Mouse (Mus musculus) CD8-positive naive resting alpha-beta T cell, adult 2 months (primary cell): ENCODE data around the gene St6galnac4.

Experiments used
- DNase-seq, 2 experiments: peaks; one replicate each; pipeline ENCODE4 v3.0.0; 2022; ENCODE audit warnings: low read depth in 2 of 2, low spot score in 2 of 2

Gene St6galnac4

GRCm38 (mm10) chr2:32570698-32571494 is 16.0 kb upstream of the St6galnac4 start, which contains the start of gene Dpm2:
Gene Dpm2, plus strand, starts transcription at chr2:32570858.
- peak; percentile 79 to 86 for DNase-seq

- DNase-seq: no peak
These were observed 14.7 kb upstream of the St6galnac4 start for GRCm38 (mm10) chr2:32572196-32572595.

GRCm38 (mm10) chr2:32574497-32574896 is 12.4 kb upstream of the St6galnac4 start, which contains the start of gene Pip5kl1:
Gene Pip5kl1, plus strand, starts transcription at chr2:32574797.
- DNase-seq: no peak

- DNase-seq: peak; percentile 50 to 77
These were observed 11.9 kb upstream of the St6galnac4 start for GRCm38 (mm10) chr2:32574901-32575585.

- DNase-seq: peak in 1 of 2 experiments; percentile 32
These were observed 11.2 kb upstream of the St6galnac4 start, which contains the start of gene 9430097D07Rik for GRCm38 (mm10) chr2:32575586-32576160. Gene 9430097D07Rik, minus strand, starts transcription at chr2:32575684.

GRCm38 (mm10) chr2:32576532-32576931 is 10.4 kb upstream of the St6galnac4 start:
- DNase-seq: no peak

GRCm38 (mm10) chr2:32578146-32579046 is 8.5 kb upstream of the St6galnac4 start:
- no peak for DNase-seq

GRCm38 (mm10) chr2:32581450-32582095 is 5.3 kb upstream of the St6galnac4 start:
- DNase-seq: no peak

- DNase-seq: peak; percentile 74 to 80
These were observed 3.8 kb upstream of the St6galnac4 start for GRCm38 (mm10) chr2:32582830-32583799.

- DNase-seq: no peak
These were observed 1.7 kb upstream of the St6galnac4 start for GRCm38 (mm10) chr2:32585149-32585714.

GRCm38 (mm10) chr2:32587731-32588321 is 931 bp downstream of the St6galnac4 start:
- peak; percentile 45 to 52 for DNase-seq

- no peak for DNase-seq
These were observed 2.4 kb downstream of the St6galnac4 start for GRCm38 (mm10) chr2:32589213-32589795.

- no peak for DNase-seq
These were observed 3.3 kb downstream of the St6galnac4 start for GRCm38 (mm10) chr2:32590224-32590623.

- DNase-seq: no peak
These were observed 4.4 kb downstream of the St6galnac4 start for GRCm38 (mm10) chr2:32591249-32591648.

GRCm38 (mm10) chr2:32596725-32597124 is 9.8 kb downstream of the St6galnac4 start:
- DNase-seq: no peak

GRCm38 (mm10) chr2:32597248-32597647 is 10.4 kb downstream of the St6galnac4 start:
- no peak for DNase-seq

GRCm38 (mm10) chr2:32597699-32598098 is 10.8 kb downstream of the St6galnac4 start:
- DNase-seq: no peak

- no peak for DNase-seq
These were observed 11.6 kb downstream of the St6galnac4 start for GRCm38 (mm10) chr2:32598506-32598905.
